Mouse (Mus musculus) liver, postnatal 0 days (tissue): ENCODE results near the gene Kctd5. TPM values are rescaled to one million over a fixed set of nuclear protein-coding genes. Genes with fewer than 3 reads are reported as not detected.

ENCODE experiments used
- ATAC-seq: fragments of 200-750 bp; cut with Nextera tagmentation; 2 replicates; pipeline ENCODE4 v1.8.0; 2017; ENCODE audit warnings: mild to moderate bottlenecking, moderate library complexity
- DNase-seq: peaks from one replicate; pipeline ENCODE4 v3.0.0-alpha.2; 2016
- H3K27ac ChIP-seq: fragments of 300-500 bp; sonication (generic); 2 replicates; pipeline ENCODE4 v1.5.1; 2014; ENCODE audit warnings: antibody characterized with exemption, moderate library complexity, mild to moderate bottlenecking, low read depth
- H3K27me3 ChIP-seq: fragments of 300-500 bp; sonication (generic); 2 replicates; pipeline ENCODE4 v1.6.1; 2014; ENCODE audit warnings: low read length, control low read depth, mixed read lengths; ENCODE audit not compliant: insufficient read depth
- H3K36me3 ChIP-seq: fragments of 300-500 bp; sonication (generic); replicated peaks from 2 replicates; pipeline ENCODE4 v1.6.1; 2014; ENCODE audit warnings: mild to moderate bottlenecking, control low read depth, low read length, moderate library complexity, mixed read lengths; ENCODE audit not compliant: insufficient read depth
- H3K4me1 ChIP-seq: fragments of 300-500 bp; sonication (generic); 2 replicates; pipeline ENCODE4 v1.6.1; 2014; ENCODE audit warnings: antibody characterized with exemption, mild to moderate bottlenecking, control low read depth; ENCODE audit not compliant: insufficient read depth
- H3K4me2 ChIP-seq: fragments of 300-500 bp; sonication (generic); 2 replicates; pipeline ENCODE4 v1.6.1; 2014; ENCODE audit warnings: low read depth, mild to moderate bottlenecking, low read length, moderate library complexity, mixed read lengths
- H3K4me3 ChIP-seq: fragments of 300-500 bp; sonication (generic); 2 replicates; pipeline ENCODE4 v1.5.1; 2014; ENCODE audit warnings: low read depth, low read length
- H3K9ac ChIP-seq: fragments of 300-500 bp; sonication (generic); replicated peaks from 2 replicates; pipeline ENCODE4 v1.6.1; 2014; ENCODE audit warnings: mild to moderate bottlenecking, moderate library complexity
- H3K9me3 ChIP-seq: fragments of 300-500 bp; sonication (generic); 2 replicates; pipeline ENCODE4 v1.6.1; 2016; ENCODE audit warnings: mild to moderate bottlenecking, control low read depth, low read length, mixed read lengths
- CTCF ChIP-seq: sonication (generic); IDR thresholded peaks from 2 replicates; pipeline ENCODE4 v1.5.1; 2016; ENCODE audit warnings: antibody characterized with exemption, low read depth
- EP300 ChIP-seq: IDR thresholded peaks from 2 replicates; pipeline ENCODE4 v1.6.1; 2016; ENCODE audit warnings: antibody characterized with exemption, low read depth, mild to moderate bottlenecking
- WGBS: fragments of 180-500 bp; shearing (Covaris S2); extraction: QIAGEN DNeasy Blood & Tissue Kit; methylation state at CpG from one replicate; pipeline ENCODE4 v1.1.7; 2014; ENCODE audit not compliant: insufficient replicate concordance; 5-methylcytosine and 5-hydroxymethylcytosine counted together
- polyA plus RNA-seq: library from polyadenylated mRNA; unstranded; fragments of >200 nt; fragmentation: Nextera tagmentation; extraction: Ambion mirVana; gene quantifications from 2 replicates; pipeline ENCODE4 v1.2.1, GENCODE M21; 2015

Kctd5 gene
- polyA plus RNA-seq, 1 experiment from 2014 or later = 7.7 TPM

DNA sequence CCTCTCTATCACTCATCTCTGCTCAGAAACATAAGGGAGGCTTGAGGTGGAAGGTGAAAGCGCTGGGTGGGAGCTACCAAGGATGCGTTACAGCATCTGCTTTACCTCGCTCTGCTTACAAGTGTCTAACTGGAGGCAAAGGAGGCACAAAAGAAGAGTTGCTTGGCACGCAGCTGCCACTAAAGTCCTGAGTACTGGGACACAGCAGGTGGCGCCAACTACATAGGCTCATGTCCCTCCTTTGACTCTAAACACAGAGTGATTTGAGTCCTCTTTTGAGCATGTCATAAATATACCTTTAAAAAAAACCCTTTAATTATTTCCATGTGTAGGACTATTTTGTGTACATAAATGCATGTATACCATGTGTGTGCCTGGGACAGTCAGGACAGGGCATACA, 63.7 kb downstream of the Kctd5 start:
- WGBS = 56% methylated on average over 5 of the region's 5 CpGs
- ATAC-seq = no peak

DNA sequence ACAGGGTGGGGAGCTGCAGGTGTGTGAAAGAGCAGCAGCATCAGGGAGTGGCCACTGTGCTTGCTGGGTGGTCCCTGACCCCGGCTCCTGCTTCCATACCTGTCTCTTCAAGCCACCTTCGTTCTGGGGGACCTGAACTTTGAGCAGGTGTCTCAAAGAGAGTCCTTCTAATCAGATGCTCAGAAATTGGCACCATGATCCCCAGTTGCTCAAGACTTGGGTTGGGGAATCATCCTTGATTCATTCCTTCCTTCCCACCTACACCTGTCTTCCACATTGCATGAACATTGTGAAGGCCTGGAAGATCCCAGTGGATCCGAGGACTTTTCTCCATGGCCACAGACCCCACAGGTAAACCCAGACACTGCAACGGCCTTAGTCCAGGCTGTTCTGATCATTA, 65.2 kb downstream of the Kctd5 start:
- no peak for TF ChIP-seq CTCF
- no peak for TF ChIP-seq EP300
- Histone ChIP-seq H3K27ac (no peak overlapping the region), H3K4me2 (no peak overlapping the region), H3K9me3 (no peaks in the 10 kb centered on the region), H3K27me3 (no peaks in the 10 kb centered on the region), H3K4me3 (no peak overlapping the region), H3K36me3 (no peaks in the 10 kb centered on the region), H3K4me1 (no peaks in the 10 kb centered on the region), H3K9ac (no peak overlapping the region)
- no peak for ATAC-seq
- DNase-seq = no peak
- 59% methylated on average over 4 of the region's 4 CpGs for WGBS

More for the DNA sequence above, 63.7 kb downstream of the Kctd5 start:
- Histone ChIP-seq H3K9me3 (no peaks in the 10 kb centered on the region), H3K4me2 (no peak overlapping the region), H3K4me3 (no peak overlapping the region), H3K9ac (no peak overlapping the region), H3K36me3 (no peaks in the 10 kb centered on the region), H3K27me3 (no peaks in the 10 kb centered on the region), H3K27ac (no peak overlapping the region), H3K4me1 (no peaks in the 10 kb centered on the region)
- no peak for TF ChIP-seq EP300
- peak; percentile 20; the same call in 1 of the 2 replicates for TF ChIP-seq CTCF
- no peak for DNase-seq

DNA sequence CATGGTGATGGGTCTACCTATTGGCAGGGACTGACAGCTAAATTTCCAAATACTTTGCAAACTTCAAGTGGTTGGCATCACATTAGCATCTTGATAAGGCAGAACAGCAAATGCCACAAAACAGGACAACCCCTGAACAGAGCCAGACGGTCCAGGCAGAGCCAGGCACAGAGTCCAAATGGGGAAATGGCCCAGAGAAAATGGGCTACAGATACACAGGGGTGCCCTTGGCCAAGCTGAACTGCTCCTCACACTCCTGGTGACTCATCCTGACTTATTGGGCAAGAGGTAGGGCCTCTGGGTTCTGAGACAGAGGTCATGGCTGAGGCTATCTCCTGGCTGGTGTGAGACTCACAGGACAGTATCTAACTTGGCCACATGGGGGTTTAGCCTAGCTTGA, 65.9 kb downstream of the Kctd5 start:
- DNase-seq (peak; percentile 46), ATAC-seq (peak; percentile 93)
- Histone ChIP-seq H3K4me3 (no peak overlapping the region), H3K4me1 (no peaks in the 10 kb centered on the region), H3K9me3 (no peaks in the 10 kb centered on the region), H3K4me2 (no peak overlapping the region), H3K27ac (peak overlapping the region; percentile 66; the same call in 1 of the 2 replicates), H3K9ac (no peak overlapping the region), H3K27me3 (no peaks in the 10 kb centered on the region), H3K36me3 (no peaks in the 10 kb centered on the region)
- TF ChIP-seq CTCF (no peak), EP300 (no peak)
- 46% methylated on average over 1 of the region's 1 CpGs for WGBS

DNA sequence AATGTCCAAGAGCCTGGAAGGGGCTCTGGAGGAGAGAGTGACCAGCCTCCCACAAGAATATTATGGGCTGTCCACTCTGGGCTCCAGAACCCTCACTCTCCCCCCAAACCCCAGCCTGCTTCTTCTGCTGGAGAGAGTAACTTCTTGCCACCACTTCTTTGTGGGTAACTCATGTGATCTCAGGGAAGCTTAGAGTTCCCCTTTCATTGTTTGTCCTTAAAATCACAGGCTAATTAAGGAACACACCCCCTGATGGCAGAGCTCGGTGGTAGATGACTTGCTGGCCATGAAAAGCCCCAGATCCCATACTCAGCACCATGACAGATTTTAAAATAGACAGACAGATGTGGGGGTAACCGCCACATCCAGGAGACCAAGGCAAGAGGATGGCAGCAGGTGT, 66.4 kb downstream of the Kctd5 start:
- Histone ChIP-seq H3K27ac (peak overlapping the region; percentile 66; the same call in 1 of the 2 replicates), H3K9me3 (no peaks in the 10 kb centered on the region), H3K36me3 (no peaks in the 10 kb centered on the region), H3K4me2 (no peak overlapping the region), H3K27me3 (no peaks in the 10 kb centered on the region), H3K4me1 (no peaks in the 10 kb centered on the region), H3K4me3 (no peak overlapping the region), H3K9ac (no peak overlapping the region)
- TF ChIP-seq CTCF (no peak), EP300 (no peak; the same call in 1 of the 2 replicates)
- DNase-seq (no peak), ATAC-seq (peak; percentile 35; the same call in 1 of the 2 replicates)
- WGBS = 38% methylated on average over 2 of the region's 2 CpGs

DNA sequence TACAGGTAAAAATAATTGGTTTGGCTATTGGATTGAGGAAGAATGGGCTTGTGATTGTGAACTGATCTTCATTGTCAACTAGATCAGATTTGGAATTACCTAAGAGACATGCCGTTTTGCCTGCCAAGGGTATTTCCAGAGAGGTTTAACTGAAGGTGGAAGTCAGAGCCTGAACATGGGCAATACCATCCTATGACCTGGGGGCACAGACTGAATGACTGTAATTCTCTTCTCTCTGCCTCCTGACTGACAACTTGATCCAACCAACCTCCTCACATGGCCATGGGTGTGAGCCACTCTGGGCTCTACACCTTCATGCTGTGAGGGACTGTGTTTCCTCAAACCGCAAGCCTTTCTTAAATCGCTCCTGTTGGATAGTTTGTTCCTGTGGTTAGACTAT, 68.2 kb downstream of the Kctd5 start:
- ATAC-seq (no peak), DNase-seq (no peak)
- no peaks in the 10 kb centered on the region for H3K9me3 ChIP-seq
- no peak overlapping the region for H3K4me2 ChIP-seq
- TF ChIP-seq CTCF = no peak
- TF ChIP-seq EP300 = no peak
- no peaks in the 10 kb centered on the region for H3K4me1 ChIP-seq
- no peak overlapping the region for H3K4me3 ChIP-seq
- H3K27ac ChIP-seq = no peak overlapping the region
- H3K36me3 ChIP-seq = no peaks in the 10 kb centered on the region
- 87% methylated on average over 3 of the region's 3 CpGs for WGBS
- no peaks in the 10 kb centered on the region for H3K27me3 ChIP-seq
- no peak overlapping the region for H3K9ac ChIP-seq

DNA sequence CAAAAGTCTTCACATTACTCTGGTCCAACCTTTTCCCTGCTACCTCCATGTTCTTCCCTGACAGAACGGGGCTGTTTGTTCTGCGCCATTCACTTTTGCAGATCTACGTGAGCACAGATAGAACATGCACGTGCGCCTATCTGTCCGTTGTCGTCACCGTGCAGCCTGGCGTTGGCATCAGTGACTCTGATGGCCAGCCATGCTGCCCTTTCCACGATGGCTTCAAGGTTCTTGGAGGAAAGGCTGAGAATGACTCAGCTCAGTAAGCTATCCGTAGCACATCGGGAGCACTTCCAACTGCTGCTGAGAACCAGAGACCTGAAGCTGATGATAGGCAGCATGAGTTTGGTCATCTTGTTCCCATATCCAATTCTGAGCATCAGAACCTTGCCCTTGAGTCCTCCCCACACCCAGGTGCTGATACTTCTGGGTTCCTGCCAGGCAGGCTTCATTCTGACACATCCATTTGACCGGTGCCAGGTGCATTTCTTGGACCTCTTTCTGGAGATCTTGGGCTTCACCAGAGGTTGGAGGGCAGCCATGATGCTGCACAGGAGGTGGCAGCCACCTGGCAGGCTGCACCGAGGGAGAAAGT, 69.1 kb downstream of the Kctd5 start:
- H3K9me3 ChIP-seq = no peaks in the 10 kb centered on the region
- TF ChIP-seq EP300 (no peak), CTCF (no peak)
- 87% methylated on average over 14 of the region's 14 CpGs for WGBS
- H3K27me3 ChIP-seq = no peaks in the 10 kb centered on the region
- DNase-seq (no peak), ATAC-seq (no peak)
- H3K36me3 ChIP-seq = no peaks in the 10 kb centered on the region
- H3K27ac ChIP-seq = no peak overlapping the region
- H3K4me2 ChIP-seq = no peak overlapping the region
- H3K4me3 ChIP-seq = no peak overlapping the region
- H3K4me1 ChIP-seq = no peaks in the 10 kb centered on the region
- no peak overlapping the region for H3K9ac ChIP-seq
